Mouse (Mus musculus): ENCODE measurements around the gene Agap1. TPM values are rescaled to one million over a fixed set of nuclear protein-coding genes. Genes with fewer than 3 reads are reported as not detected.

Gene Agap1
- polyA plus RNA-seq, 1 experiment, result 31.6 TPM

DNA sequence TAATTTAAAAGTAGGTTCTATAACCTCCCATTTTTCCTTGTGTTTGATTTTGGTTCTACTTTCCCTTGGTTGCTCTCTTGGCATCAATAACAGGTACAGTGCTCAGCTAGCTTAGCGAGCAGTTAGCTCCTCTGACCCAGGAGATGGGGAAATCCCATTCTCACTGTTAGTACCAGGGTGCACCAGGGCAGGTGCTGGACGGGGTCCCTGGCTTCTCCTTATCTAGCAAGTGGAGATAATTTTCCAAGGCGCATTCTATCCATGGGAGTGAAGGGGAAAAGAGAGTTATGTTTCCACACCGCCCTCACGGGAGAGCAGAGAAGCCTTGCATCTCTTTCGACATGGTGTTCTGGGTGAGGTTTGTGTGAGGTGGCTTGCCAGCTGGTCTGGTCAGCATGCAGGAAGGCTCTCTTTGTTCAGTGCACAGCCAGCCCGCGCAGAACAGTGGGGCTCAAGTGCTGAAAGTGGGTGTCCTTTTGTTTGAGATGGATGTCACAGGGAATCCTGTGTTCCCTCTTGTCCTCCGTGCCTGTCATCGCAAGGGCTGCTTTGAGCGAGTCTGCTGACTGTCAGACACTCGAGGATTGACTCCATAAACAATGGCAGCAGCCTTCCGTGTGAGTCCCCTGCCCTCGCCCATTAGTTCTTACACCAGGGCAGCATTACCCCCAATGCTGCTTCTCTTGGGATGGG lies 132.5 kb downstream of the Agap1 start:
- Histone ChIP-seq H3K27ac (ENCODE audit: insufficient read depth, low read depth, low read length) (no peak overlapping the region), H3K4me3 (ENCODE audit: insufficient read depth, low read depth, low read length) (no peak overlapping the region), H3K36me3 (ENCODE audit: control insufficient read depth, insufficient read depth, low read length) (no peaks in the 10 kb centered on the region), H3K27me3 (replicated peaks; ENCODE audit: control insufficient read depth, insufficient read depth, low read length) (no peaks in the 10 kb centered on the region), H3K4me1 (ENCODE audit: control insufficient read depth, insufficient read depth, low read length) (no peaks in the 10 kb centered on the region)
- DNase-seq, result no peak
- TF ChIP-seq CTCF (conservative IDR thresholded peaks at IDR 0.05; ENCODE audit: insufficient read depth, insufficient read length, low read depth, low read length) (no peak), POLR2A (IDR thresholded peaks at IDR 0.05; ENCODE audit: low read depth, low read length) (no peak)
- 77% methylated on average over 14 of the region's 14 CpGs for WGBS

DNA sequence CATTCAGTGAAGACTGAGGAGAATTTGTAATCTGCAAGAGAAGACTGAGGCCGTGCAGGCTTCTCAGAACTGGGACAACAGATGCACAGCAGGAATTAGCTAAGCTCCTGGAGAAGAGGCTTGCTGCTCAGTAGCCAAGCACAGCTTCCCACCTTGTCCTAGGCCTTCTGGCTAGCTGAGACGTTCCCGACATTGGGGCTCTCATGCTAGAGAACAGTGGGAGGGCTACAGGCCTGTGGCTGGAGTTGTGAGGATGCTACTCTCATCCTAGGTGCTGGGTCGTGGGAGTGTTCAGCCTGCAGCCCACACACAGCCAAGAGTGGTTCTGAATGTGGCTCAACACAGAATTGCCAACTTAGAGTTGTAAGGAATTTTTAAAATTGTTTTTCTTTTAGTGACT lies 133.5 kb downstream of the Agap1 start:
- Histone ChIP-seq H3K27ac (ENCODE audit: insufficient read depth, low read depth, low read length) (no peak overlapping the region), H3K4me3 (ENCODE audit: insufficient read depth, low read depth, low read length) (no peak overlapping the region), H3K27me3 (replicated peaks; ENCODE audit: control insufficient read depth, insufficient read depth, low read length) (no peaks in the 10 kb centered on the region), H3K36me3 (ENCODE audit: control insufficient read depth, insufficient read depth, low read length) (no peaks in the 10 kb centered on the region), H3K4me1 (ENCODE audit: control insufficient read depth, insufficient read depth, low read length) (no peaks in the 10 kb centered on the region)
- 72% methylated on average over 4 of the region's 4 CpGs for WGBS
- no peak for TF ChIP-seq POLR2A (IDR thresholded peaks at IDR 0.05; ENCODE audit: low read depth, low read length)
- no peak for TF ChIP-seq CTCF (conservative IDR thresholded peaks at IDR 0.05; ENCODE audit: insufficient read depth, insufficient read length, low read depth, low read length)
- DNase-seq, result no peak

DNA sequence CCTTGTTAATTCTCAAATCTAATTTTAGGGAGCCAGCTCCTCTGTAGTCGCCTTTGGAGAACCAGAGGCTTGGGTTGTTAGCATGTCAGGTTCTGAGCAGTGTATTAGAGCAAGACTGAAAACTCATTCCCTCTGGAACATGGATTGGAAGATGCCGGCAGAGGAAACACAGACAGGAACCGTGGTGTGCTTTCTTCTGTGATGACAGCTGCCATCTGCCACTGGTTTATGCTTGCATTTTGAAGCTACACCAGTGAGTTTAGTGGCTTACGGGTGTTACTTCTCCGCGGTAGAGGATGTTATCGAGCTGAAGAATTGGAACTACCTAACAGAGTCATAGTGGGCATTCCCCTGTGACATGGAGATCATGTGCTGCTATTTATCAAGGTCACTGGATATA lies 136.4 kb downstream of the Agap1 start:
- no peaks in the 10 kb centered on the region for H3K4me1 ChIP-seq (ENCODE audit: control insufficient read depth, insufficient read depth, low read length)
- no peak overlapping the region for H3K27ac ChIP-seq (ENCODE audit: insufficient read depth, low read depth, low read length)
- no peak overlapping the region for H3K4me3 ChIP-seq (ENCODE audit: insufficient read depth, low read depth, low read length)
- TF ChIP-seq POLR2A (IDR thresholded peaks at IDR 0.05; ENCODE audit: low read depth, low read length), result no peak
- no peak for TF ChIP-seq CTCF (conservative IDR thresholded peaks at IDR 0.05; ENCODE audit: insufficient read depth, insufficient read length, low read depth, low read length)
- no peaks in the 10 kb centered on the region for H3K36me3 ChIP-seq (ENCODE audit: control insufficient read depth, insufficient read depth, low read length)
- no peaks in the 10 kb centered on the region for H3K27me3 ChIP-seq (replicated peaks; ENCODE audit: control insufficient read depth, insufficient read depth, low read length)
- DNase-seq, result no peak
- 94% methylated on average over 7 of the region's 7 CpGs for WGBS

DNA sequence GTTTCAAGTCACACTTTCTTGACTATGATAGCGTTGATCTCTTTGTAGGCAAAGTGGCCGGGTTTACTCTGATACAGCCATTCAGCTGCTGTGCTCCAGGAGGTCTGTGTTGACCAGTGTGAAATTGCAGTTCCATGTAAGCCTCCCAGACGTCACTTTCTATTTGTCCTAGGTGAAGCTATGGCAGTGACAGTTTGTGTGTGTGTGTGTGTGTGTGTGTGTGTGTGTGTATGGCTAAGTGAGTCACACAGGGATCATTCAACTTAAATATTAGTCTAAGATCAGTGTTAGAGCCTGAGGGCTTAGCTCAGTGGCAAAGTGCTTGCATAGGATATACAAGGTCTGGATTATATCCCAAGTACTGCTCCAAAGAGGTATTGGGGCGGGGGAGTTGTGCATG lies 138.6 kb downstream of the Agap1 start:
- DNase-seq, result no peak
- H3K36me3 ChIP-seq (ENCODE audit: control insufficient read depth, insufficient read depth, low read length), result no peaks in the 10 kb centered on the region
- H3K4me1 ChIP-seq (ENCODE audit: control insufficient read depth, insufficient read depth, low read length), result no peaks in the 10 kb centered on the region; the same call in 1 of the 2 replicates
- H3K4me3 ChIP-seq (ENCODE audit: insufficient read depth, low read depth, low read length), result no peak overlapping the region
- 91% methylated on average over 4 of the region's 4 CpGs for WGBS
- no peaks in the 10 kb centered on the region for H3K27me3 ChIP-seq (replicated peaks; ENCODE audit: control insufficient read depth, insufficient read depth, low read length)
- H3K27ac ChIP-seq (ENCODE audit: insufficient read depth, low read depth, low read length), result no peak overlapping the region
- TF ChIP-seq CTCF (conservative IDR thresholded peaks at IDR 0.05; ENCODE audit: insufficient read depth, insufficient read length, low read depth, low read length), result no peak
- TF ChIP-seq POLR2A (IDR thresholded peaks at IDR 0.05; ENCODE audit: low read depth, low read length), result no peak

DNA sequence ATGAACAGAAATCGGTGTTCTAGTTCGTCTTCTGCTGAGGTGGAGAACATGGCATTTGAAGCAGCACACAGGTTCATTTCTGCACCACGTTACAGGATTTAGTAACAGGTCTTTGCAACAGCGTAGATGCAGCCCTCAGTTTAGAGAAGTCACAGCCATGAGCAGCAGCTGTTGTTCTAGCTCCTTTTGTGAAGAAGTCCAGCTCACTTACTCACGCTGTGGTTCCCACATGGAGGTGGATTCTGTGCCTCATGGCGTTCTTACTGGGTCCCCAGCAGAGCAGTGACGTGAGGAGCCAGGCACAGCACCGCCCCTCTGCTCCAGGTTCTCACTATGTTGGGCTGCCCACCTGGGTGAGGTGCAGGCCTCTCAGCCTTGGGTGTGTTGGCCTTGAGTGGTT lies 140.4 kb downstream of the Agap1 start:
- no peak for TF ChIP-seq CTCF (conservative IDR thresholded peaks at IDR 0.05; ENCODE audit: insufficient read depth, insufficient read length, low read depth, low read length)
- no peak for TF ChIP-seq POLR2A (IDR thresholded peaks at IDR 0.05; ENCODE audit: low read depth, low read length)
- Histone ChIP-seq H3K36me3 (ENCODE audit: control insufficient read depth, insufficient read depth, low read length) (no peaks in the 10 kb centered on the region), H3K4me3 (ENCODE audit: insufficient read depth, low read depth, low read length) (no peak overlapping the region), H3K4me1 (ENCODE audit: control insufficient read depth, insufficient read depth, low read length) (no peaks in the 10 kb centered on the region; the same call in 1 of the 2 replicates), H3K27me3 (replicated peaks; ENCODE audit: control insufficient read depth, insufficient read depth, low read length) (no peaks in the 10 kb centered on the region), H3K27ac (ENCODE audit: insufficient read depth, low read depth, low read length) (no peak overlapping the region)
- no peak for DNase-seq
- 90% methylated on average over 8 of the region's 8 CpGs for WGBS

DNA sequence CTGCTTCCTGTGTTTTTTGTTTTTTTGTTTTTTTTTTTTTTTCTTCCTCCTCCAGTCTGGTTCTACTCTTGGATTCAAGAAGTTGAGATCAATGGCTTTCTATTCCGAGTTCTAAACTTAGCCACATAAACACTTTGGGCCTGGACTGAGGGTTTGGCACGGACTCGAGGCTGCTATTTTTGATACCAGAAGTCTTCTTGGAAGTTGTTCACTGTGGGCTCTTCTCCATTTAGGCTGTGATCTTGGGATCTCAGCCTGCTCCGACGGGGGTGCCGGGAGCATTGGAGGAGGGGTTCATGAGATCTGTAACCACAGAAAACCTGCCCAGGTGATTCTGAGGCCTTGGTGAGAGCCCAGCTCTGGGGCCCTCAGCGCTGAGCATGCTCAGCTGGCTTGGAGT lies 140.8 kb downstream of the Agap1 start:
- Histone ChIP-seq H3K27ac (ENCODE audit: insufficient read depth, low read depth, low read length) (no peak overlapping the region), H3K4me3 (ENCODE audit: insufficient read depth, low read depth, low read length) (no peak overlapping the region), H3K27me3 (replicated peaks; ENCODE audit: control insufficient read depth, insufficient read depth, low read length) (no peaks in the 10 kb centered on the region), H3K36me3 (ENCODE audit: control insufficient read depth, insufficient read depth, low read length) (no peaks in the 10 kb centered on the region), H3K4me1 (ENCODE audit: control insufficient read depth, insufficient read depth, low read length) (no peaks in the 10 kb centered on the region; the same call in 1 of the 2 replicates)
- DNase-seq, result no peak
- no peak for TF ChIP-seq POLR2A (IDR thresholded peaks at IDR 0.05; ENCODE audit: low read depth, low read length)
- no peak for TF ChIP-seq CTCF (conservative IDR thresholded peaks at IDR 0.05; ENCODE audit: insufficient read depth, insufficient read length, low read depth, low read length)
- WGBS, result 69% methylated on average over 7 of the region's 7 CpGs

DNA sequence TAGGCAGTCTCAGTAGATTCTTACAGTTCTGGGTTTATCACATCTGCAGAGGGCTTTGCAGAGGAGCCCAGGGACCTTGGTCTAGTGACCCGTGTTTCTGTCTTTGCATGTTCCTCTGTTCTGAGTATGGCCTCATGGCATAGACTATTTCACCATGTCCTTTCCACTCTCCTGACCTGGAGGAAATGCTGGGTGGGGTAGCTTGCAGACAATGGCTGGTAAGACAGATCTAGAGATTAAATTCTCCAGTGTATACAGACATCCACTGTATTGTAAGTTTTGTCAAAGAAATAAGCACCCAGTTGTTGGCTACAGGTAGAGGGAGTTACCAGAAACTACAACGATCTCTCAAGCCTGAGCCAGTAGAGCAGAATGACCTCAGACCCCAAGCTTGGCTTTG lies 141.6 kb downstream of the Agap1 start:
- H3K27me3 ChIP-seq (replicated peaks; ENCODE audit: control insufficient read depth, insufficient read depth, low read length), result no peaks in the 10 kb centered on the region

More for the DNA sequence above, 141.6 kb downstream of the Agap1 start:
- Histone ChIP-seq H3K27ac (ENCODE audit: insufficient read depth, low read depth, low read length) (no peak overlapping the region), H3K36me3 (ENCODE audit: control insufficient read depth, insufficient read depth, low read length) (no peaks in the 10 kb centered on the region), H3K4me3 (ENCODE audit: insufficient read depth, low read depth, low read length) (no peak overlapping the region), H3K4me1 (ENCODE audit: control insufficient read depth, insufficient read depth, low read length) (no peaks in the 10 kb centered on the region; the same call in 1 of the 2 replicates)
- DNase-seq, result no peak
- 53% methylated on average over 2 of the region's 2 CpGs for WGBS
- no peak for TF ChIP-seq POLR2A (IDR thresholded peaks at IDR 0.05; ENCODE audit: low read depth, low read length)
- no peak for TF ChIP-seq CTCF (conservative IDR thresholded peaks at IDR 0.05; ENCODE audit: insufficient read depth, insufficient read length, low read depth, low read length)

All from kidney, adult 2 months (tissue).